Mouse (Mus musculus) lung, postnatal 0 days (tissue): ENCODE results near the gene Chrng. TPM values are rescaled to one million over a fixed set of nuclear protein-coding genes. Genes with fewer than 3 reads are reported as not detected.
A peak's percentile ranks its signal among the peaks of the same experiment; 100 is the strongest.

Source experiments
- ATAC-seq: fragments of 200-750 bp; cut with Nextera tagmentation; 2 replicates; pipeline ENCODE4 v1.8.0; 2017; ENCODE audit warnings: moderate library complexity
- DNase-seq: peaks from one replicate; pipeline ENCODE4 v3.0.0-alpha.2; 2016; ENCODE audit warnings: low spot score
- H3K27ac ChIP-seq: fragments of 300-500 bp; sonication (generic); 2 replicates; pipeline ENCODE4 v1.5.1; 2014; ENCODE audit warnings: antibody characterized with exemption, mild to moderate bottlenecking, low read length, mixed read lengths
- H3K27me3 ChIP-seq: fragments of 300-500 bp; sonication (generic); replicated peaks from 2 replicates; pipeline ENCODE4 v1.6.1; 2014; ENCODE audit warnings: low read length, mixed read lengths; ENCODE audit not compliant: insufficient read depth
- H3K36me3 ChIP-seq: fragments of 300-500 bp; sonication (generic); 2 replicates; pipeline ENCODE4 v1.6.1; 2014; ENCODE audit warnings: low read length, mixed read lengths; ENCODE audit not compliant: insufficient read depth
- H3K4me1 ChIP-seq: fragments of 300-500 bp; sonication (generic); 2 replicates; pipeline ENCODE4 v1.6.1; 2014; ENCODE audit warnings: antibody characterized with exemption, low read depth, low read length, mixed read lengths; ENCODE audit not compliant: insufficient read depth
- H3K4me2 ChIP-seq: fragments of 300-500 bp; sonication (generic); replicated peaks from 2 replicates; pipeline ENCODE4 v1.6.1; 2014; ENCODE audit warnings: low read depth, mild to moderate bottlenecking, low read length, moderate library complexity, mixed read lengths
- H3K4me3 ChIP-seq: fragments of 300-500 bp; sonication (generic); 2 replicates; pipeline ENCODE4 v1.5.1; 2014; ENCODE audit warnings: low read depth, low read length
- H3K9ac ChIP-seq: fragments of 300-500 bp; sonication (generic); replicated peaks from 2 replicates; pipeline ENCODE4 v1.6.1; 2014; ENCODE audit warnings: low read depth, mild to moderate bottlenecking
- H3K9me3 ChIP-seq: fragments of 300-500 bp; sonication (generic); 2 replicates; pipeline ENCODE4 v1.6.1; 2016; ENCODE audit warnings: low read length, mixed read lengths
- CTCF ChIP-seq: IDR thresholded peaks from 2 replicates; pipeline ENCODE4 v1.5.1; 2016; ENCODE audit warnings: antibody characterized with exemption, mild to moderate bottlenecking
- EP300 ChIP-seq: IDR thresholded peaks from 2 replicates; pipeline ENCODE4 v1.6.1; 2016; ENCODE audit warnings: antibody characterized with exemption, mild to moderate bottlenecking, control low read depth
- WGBS: fragments of 180-500 bp; shearing (Covaris S2); extraction: QIAGEN DNeasy Blood & Tissue Kit; methylation state at CpG from one replicate; pipeline ENCODE4 v1.1.7; 2014; 5-methylcytosine and 5-hydroxymethylcytosine counted together
- polyA plus RNA-seq: library from polyadenylated mRNA; unstranded; fragments of >200 nt; fragmentation: Nextera tagmentation; extraction: Ambion mirVana; gene quantifications from 2 replicates; pipeline ENCODE4 v1.2.1, GENCODE M21; 2015

Chrng gene
- polyA plus RNA-seq, 1 experiment from 2014 or later = 0.04 TPM

GRCm38 (mm10) chr1:87170458-87170857, 34.0 kb upstream of the Chrng start:
- no peak for DNase-seq
- Histone ChIP-seq H3K4me3 (no peak overlapping the region), H3K9ac (no peak overlapping the region), H3K36me3 (no peaks in the 10 kb centered on the region), H3K27me3 (peaks cover 13% of the 10 kb centered on the region), H3K4me1 (no peaks in the 10 kb centered on the region), H3K9me3 (no peaks in the 10 kb centered on the region), H3K4me2 (no peak overlapping the region), H3K27ac (no peak overlapping the region)
- ATAC-seq = no peak
- TF ChIP-seq CTCF (no peak), EP300 (no peak)
- 10% methylated on average over 18 of the region's 19 CpGs for WGBS

- Histone ChIP-seq H3K36me3 (no peaks in the 10 kb centered on the region), H3K4me3 (no peak overlapping the region), H3K9me3 (no peaks in the 10 kb centered on the region), H3K9ac (no peak overlapping the region), H3K27me3 (peaks cover 13% of the 10 kb centered on the region), H3K27ac (no peak overlapping the region), H3K4me1 (no peaks in the 10 kb centered on the region), H3K4me2 (no peak overlapping the region)
- 76% methylated on average over 1 of the region's 1 CpGs for WGBS
- TF ChIP-seq CTCF = no peak
- TF ChIP-seq EP300 = no peak
- ATAC-seq (no peak), DNase-seq (no peak)
These were observed 33.1 kb upstream of the Chrng start for GRCm38 (mm10) chr1:87171312-87171711.

DNA sequence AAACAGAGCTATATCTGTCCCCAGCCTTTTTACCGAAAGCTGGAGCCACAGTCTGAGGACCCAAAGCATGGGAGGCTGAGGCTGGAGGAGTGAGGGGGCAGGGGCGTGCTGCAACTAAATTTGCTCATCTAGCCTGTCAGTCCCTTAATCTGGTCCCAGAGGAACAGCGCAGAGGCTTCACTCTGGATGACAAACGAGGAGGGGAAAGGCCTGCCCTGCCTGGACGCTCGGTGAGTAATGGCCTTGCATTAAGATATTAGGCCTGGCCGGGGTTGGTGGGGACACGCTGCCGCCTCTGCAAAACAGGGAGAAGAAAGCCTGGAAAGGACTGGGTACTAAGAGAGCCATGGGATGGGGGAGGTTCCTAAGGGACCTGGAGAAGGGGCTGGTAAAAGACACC, 32.1 kb upstream of the Chrng start:
- ATAC-seq (no peak), DNase-seq (no peak)
- Histone ChIP-seq H3K27ac (no peak overlapping the region), H3K27me3 (peaks cover 13% of the 10 kb centered on the region), H3K4me1 (no peaks in the 10 kb centered on the region), H3K9ac (no peak overlapping the region), H3K4me3 (no peak overlapping the region), H3K4me2 (no peak overlapping the region), H3K9me3 (no peaks in the 10 kb centered on the region), H3K36me3 (no peaks in the 10 kb centered on the region)
- TF ChIP-seq EP300 = no peak
- TF ChIP-seq CTCF = no peak
- 41% methylated on average over 9 of the region's 9 CpGs for WGBS

DNA sequence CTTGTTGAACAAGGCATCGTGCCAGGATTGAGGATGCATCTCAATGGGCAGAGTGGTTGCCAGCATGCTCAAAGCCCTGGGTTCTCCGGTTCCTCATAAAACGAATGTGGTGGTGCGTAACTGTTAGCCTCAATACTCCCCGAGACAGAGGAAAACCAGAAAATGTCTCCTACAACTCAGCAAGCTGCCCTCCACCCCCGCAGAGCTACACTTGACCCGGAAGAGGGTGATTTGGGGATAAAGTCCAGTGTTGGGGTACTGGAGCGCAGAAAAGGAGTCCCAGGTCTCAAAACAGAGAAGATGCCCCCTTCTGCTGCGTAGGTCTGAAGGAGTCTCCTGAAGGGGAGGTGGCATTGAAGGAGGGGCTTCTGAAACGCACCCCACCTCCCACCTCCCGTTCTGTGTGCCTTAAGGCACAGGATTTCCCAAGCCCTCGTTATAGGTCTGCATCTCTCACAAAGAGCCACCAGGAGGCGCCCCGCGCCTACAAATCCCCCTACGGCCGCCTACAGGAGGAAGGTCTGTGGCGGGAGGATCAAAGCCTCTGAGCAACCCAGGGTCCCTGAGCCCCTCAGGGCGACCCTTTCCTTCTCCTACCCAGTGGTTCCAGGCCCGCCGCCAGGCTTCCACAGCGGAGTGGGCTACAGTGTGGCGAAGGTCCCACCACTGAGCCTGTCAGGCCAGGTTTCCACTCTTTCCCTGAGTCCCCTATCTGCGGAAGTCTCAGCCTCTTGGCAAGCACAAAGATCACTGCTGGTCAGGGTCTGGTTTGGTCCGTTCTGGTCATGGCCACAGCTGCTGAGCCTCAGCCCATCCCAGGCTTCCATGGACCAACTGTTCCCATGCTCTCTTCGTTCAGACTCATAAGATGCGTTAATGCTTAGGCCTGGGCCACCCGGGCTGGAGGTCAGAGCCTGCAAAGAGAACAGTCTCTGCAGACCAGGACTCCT, 30.2 kb upstream of the Chrng start:
- H3K36me3 ChIP-seq = no peaks in the 10 kb centered on the region
- H3K4me2 ChIP-seq = no peak overlapping the region
- no peaks in the 10 kb centered on the region for H3K9me3 ChIP-seq
- H3K27me3 ChIP-seq = peaks cover 13% of the 10 kb centered on the region
- ATAC-seq = peak; percentile 60
- peak; percentile 72 for DNase-seq
- no peak overlapping the region for H3K4me3 ChIP-seq
- 25% methylated on average over 28 of the region's 28 CpGs for WGBS
- no peak overlapping the region for H3K27ac ChIP-seq
- no peak for TF ChIP-seq EP300
- TF ChIP-seq CTCF = peak; percentile 80
- H3K4me1 ChIP-seq = no peaks in the 10 kb centered on the region
- no peak overlapping the region for H3K9ac ChIP-seq

GRCm38 (mm10) chr1:87175852-87176292, 28.6 kb upstream of the Chrng start:
- peak; percentile 66 for ATAC-seq
- no peak overlapping the region for H3K9ac ChIP-seq
- no peak overlapping the region for H3K4me2 ChIP-seq

GRCm38 (mm10) chr1:87180896-87181295, 23.6 kb upstream of the Chrng start:
- DNase-seq (no peak), ATAC-seq (peak; percentile 25; the same call in 1 of the 2 replicates)
- Histone ChIP-seq H3K36me3 (no peaks in the 10 kb centered on the region), H3K9me3 (no peaks in the 10 kb centered on the region), H3K27me3 (peaks cover 28% of the 10 kb centered on the region), H3K4me2 (no peak overlapping the region), H3K9ac (no peak overlapping the region), H3K4me1 (peaks cover 2% of the 10 kb centered on the region; the same call in 1 of the 2 replicates), H3K27ac (no peak overlapping the region), H3K4me3 (no peak overlapping the region)
- 26% methylated on average over 5 of the region's 5 CpGs for WGBS
- TF ChIP-seq EP300 (no peak), CTCF (no peak)

More at GRCm38 (mm10) chr1:87175852-87176292, 28.6 kb upstream of the Chrng start:
- DNase-seq = peak; percentile 83
- no peak for TF ChIP-seq EP300
- TF ChIP-seq CTCF = peak; percentile 71
- H3K36me3 ChIP-seq = no peaks in the 10 kb centered on the region
- H3K9me3 ChIP-seq = no peaks in the 10 kb centered on the region
- H3K27me3 ChIP-seq = peaks cover 9% of the 10 kb centered on the region; the same call in 1 of the 2 replicates
- 16% methylated on average over 11 of the region's 11 CpGs for WGBS
- no peak overlapping the region for H3K27ac ChIP-seq
- H3K4me1 ChIP-seq = no peaks in the 10 kb centered on the region
- H3K4me3 ChIP-seq = no peak overlapping the region
